Mouse (Mus musculus) gastrocnemius, adult 18-20 months (tissue): Measurements from ENCODE around the gene Srpr. TPM values are rescaled to one million over a fixed set of nuclear protein-coding genes. Genes with fewer than 3 reads are reported as not detected.

ENCODE experiments used
- total RNA-seq, 2 experiments: library from RNA; stranded (reverse); gene quantifications; 2 replicates each; pipeline ENCODE4 v1.2.3; 2021

Gene Srpr
- total RNA-seq, 2 experiments from 2014 or later = 228 to 237 TPM

Other genes starting within 250 kb of the Srpr start
- gene St3gal4, start 80.9 kb upstream of the Srpr start, total RNA-seq = 1 to 10 TPM; 4.2 TPM
- gene Dcps, start 24.1 kb upstream of the Srpr start, total RNA-seq = 1 to 10 TPM; 7.5 to 10.0 TPM
- 10 to 100 TPM; 24.4 to 35.0 TPM for gene Tirap, start 116 bp downstream of the Srpr start, total RNA-seq
- gene Foxred1, start 10.9 kb downstream of the Srpr start, total RNA-seq = 10 to 100 TPM; 14.6 to 19.5 TPM
- 10 to 100 TPM; 22.6 to 28.3 TPM for gene Fam118b, start 67.6 kb downstream of the Srpr start, total RNA-seq
- gene Rpusd4, start 67.7 kb downstream of the Srpr start, total RNA-seq = 1 to 10 TPM; 7.0 TPM
- gene Cdon, start 221.0 kb downstream of the Srpr start, total RNA-seq = 10 to 100 TPM in 1 of 2 experiments, 1 to 10 TPM in 1; 9.5 to 10.4 TPM